In the genomic region with DNA sequence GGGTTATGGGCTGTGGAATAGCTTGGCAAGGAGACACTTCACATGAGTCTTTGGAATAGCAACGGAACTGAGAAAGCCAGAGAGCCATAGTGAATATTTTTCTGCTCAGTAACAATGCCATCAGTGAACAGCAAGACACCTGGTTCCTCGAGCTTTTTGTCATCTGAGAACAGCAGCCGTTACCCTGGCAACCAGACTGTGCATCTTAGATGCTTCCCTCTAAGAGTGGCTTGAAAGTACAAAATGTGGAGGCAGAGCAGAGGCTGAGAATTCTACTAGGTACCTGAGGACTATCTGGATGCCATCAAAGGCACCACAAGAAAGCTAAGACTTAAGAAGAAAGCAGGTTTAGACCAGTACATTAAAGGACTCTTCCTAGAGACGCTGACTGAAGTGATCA, we compare ENCODE assay signal across 22 mouse cellular contexts. TPM values are rescaled to one million over a fixed set of nuclear protein-coding genes. Genes with fewer than 3 reads are reported as not detected.
DNase-seq lines count a peak whose midpoint lies in the region; ATAC-seq and TF ChIP-seq lines count a peak whose summit lies in the region.
"Had no signal": no experiment of that assay in that cellular context is flagged by ENCODE, and none has a peak within 500 bp of the region (broad histone marks: within the 10 kb centered on the region; RNA-seq: fewer than 3 reads in every experiment).

No protein-coding gene starts in this region.

- no peaks in the 10 kb centered on the region for H3K36me3 ChIP-seq in forebrain, embryonic 16.5 days (ENCODE audit: control insufficient read depth, insufficient read depth)
- H3K36me3 ChIP-seq: heart, embryonic 13.5 days; limb, embryonic 10.5 days; neural tube, embryonic 12.5 days had no signal

- WGBS in forebrain, embryonic 16.5 days: 53% methylated on average over 4 of the region's 4 CpGs

- no peaks in the 10 kb centered on the region for H3K9me3 ChIP-seq in forebrain, embryonic 16.5 days (ENCODE audit: control insufficient read depth, low read length)
- H3K9me3 ChIP-seq: heart, embryonic 13.5 days; limb, embryonic 10.5 days; neural tube, embryonic 12.5 days had no signal

- no peaks in the 10 kb centered on the region for H3K27me3 ChIP-seq in forebrain, embryonic 16.5 days (replicated peaks; ENCODE audit: control insufficient read depth, insufficient read depth, low read length)
- H3K27me3 ChIP-seq: heart, embryonic 13.5 days; neural tube, embryonic 12.5 days had no signal

- DNase-seq in layer of hippocampus, adult 2 months (ENCODE audit: low spot score in 2 of 2): no peak
- no peak for DNase-seq in layer of hippocampus, adult 8-10 months (ENCODE audit: low spot score in 2 of 2)
- DNase-seq in right cerebral cortex, adult 18-20 months: peak; percentile 24
- no peak for DNase-seq in right cerebral cortex, postnatal 4 days
- DNase-seq in adrenal gland, postnatal 36 days: no peak
- DNase-seq in kidney, postnatal 10 days: no peak
- DNase-seq: adrenal gland, postnatal 25 days; cerebellum, postnatal 14 days; heart, adult 11 months; heart, postnatal 4 days; kidney, adult 11 months; lung, embryonic 14.5 days; thymus, adult 2 months had no signal

- no peaks in the 10 kb centered on the region for H3K4me1 ChIP-seq in forebrain, embryonic 16.5 days (replicated peaks; ENCODE audit: control insufficient read depth, insufficient read depth, low read length)
- H3K4me1 ChIP-seq: heart, embryonic 13.5 days; limb, embryonic 10.5 days had no signal

- no peak overlapping the region for H3K9ac ChIP-seq in forebrain, embryonic 16.5 days (replicated peaks; ENCODE audit: low read depth, low read length)
- H3K9ac ChIP-seq: heart, embryonic 13.5 days; lung, embryonic 14.5 days; neural tube, embryonic 12.5 days had no signal

- peak overlapping the region; percentile 65 for H3K27ac ChIP-seq in layer of hippocampus, adult 2 months
- peak overlapping the region; percentile 44; the same call in 1 of the 2 replicates for H3K27ac ChIP-seq in forebrain, embryonic 16.5 days (ENCODE audit: low read length)
- H3K27ac ChIP-seq: heart, embryonic 13.5 days; kidney, postnatal 0 days; limb, embryonic 10.5 days; macrophage; neural tube, embryonic 12.5 days had no signal

- peak overlapping the region; percentile 15; the same call in 1 of the 2 replicates for H3K4me3 ChIP-seq in layer of hippocampus, adult 2 months
- H3K4me3 ChIP-seq in forebrain, embryonic 16.5 days (replicated peaks; ENCODE audit: low read length): no peak overlapping the region
- H3K4me3 ChIP-seq: heart, embryonic 13.5 days; limb, embryonic 10.5 days; neural tube, embryonic 12.5 days had no signal

- ATAC-seq in forebrain, embryonic 16.5 days: peak; percentile 57
- ATAC-seq: Patski had no signal

- TF ChIP-seq CTCF in layer of hippocampus, adult 2 months (conservative IDR thresholded peaks at IDR 0.05): no peak

- H3K4me2 ChIP-seq in forebrain, embryonic 16.5 days (ENCODE audit: low read length): no peak overlapping the region
- H3K4me2 ChIP-seq: heart, embryonic 13.5 days; liver, embryonic 11.5 days; lung, embryonic 14.5 days; neural tube, embryonic 12.5 days had no signal

RNA-seq across cellular contexts. Expression of a gene that starts 2.5 kb away (rescaled TPM):
- total RNA-seq in layer of hippocampus, adult 2 months (2021): 100 to 1,000 TPM; 688 to 710 TPM
- total RNA-seq in layer of hippocampus, adult 8-10 months (2022): 100 to 1,000 TPM; 774 to 956 (median 858) TPM
- polyA plus RNA-seq in forebrain, embryonic 16.5 days (2015; fragmentation: Nextera tagmentation; extraction: Ambion mirVana): 11.6 and 15.9 TPM in 2 replicates
- 1 to 10 TPM; 4.4 to 5.1 TPM for total RNA-seq in adrenal gland, postnatal 36 days (2021)

RNA-seq across cellular contexts. Expression of a gene that starts 43.5 kb away (rescaled TPM):
- total RNA-seq in layer of hippocampus, adult 2 months (2021): 10 to 100 TPM; 18.5 to 28.3 TPM
- 10 to 100 TPM; 15.3 to 31.4 (median 24.5) TPM for total RNA-seq in layer of hippocampus, adult 8-10 months (2022)
- polyA plus RNA-seq in forebrain, embryonic 16.5 days (2015; fragmentation: Nextera tagmentation; extraction: Ambion mirVana): 12.1 and 16.0 TPM in 2 replicates
- under 1 TPM; 0.23 to 0.36 TPM for total RNA-seq in adrenal gland, postnatal 36 days (2021)
- total RNA-seq: gastrocnemius, adult 8-10 months had no signal
- polyA plus RNA-seq: liver, embryonic 11.5 days; macrophage; thymus, adult 2 months had no signal

RNA-seq across cellular contexts. Expression of a gene that starts 45.1 kb away (rescaled TPM):
- under 1 TPM in 1 of 2 experiments, not detected in 1; 0.20 TPM for total RNA-seq in layer of hippocampus, adult 2 months (2021)
- under 1 TPM in 1 of 4 experiments, not detected in 3; 0.45 TPM for total RNA-seq in layer of hippocampus, adult 8-10 months (2022)
- not detected in 2 replicates for polyA plus RNA-seq in forebrain, embryonic 16.5 days (2015; fragmentation: Nextera tagmentation; extraction: Ambion mirVana)
- total RNA-seq in adrenal gland, postnatal 36 days (2021): under 1 TPM in 1 of 2 experiments, not detected in 1; 0.26 TPM
- total RNA-seq: adrenal gland, postnatal 25 days; gastrocnemius, adult 8-10 months; heart, postnatal 4 days had no signal
- polyA plus RNA-seq: kidney, postnatal 0 days; macrophage; thymus, adult 2 months had no signal

Comparison
In these comparisons a context has a peak if more than half of its experiments do, and no peak if none do; other contexts are left out.
1. RNA of a gene that starts 2.5 kb away (total RNA-seq): 774 to 956 TPM in layer of hippocampus, adult 8-10 months and 688 to 710 TPM in layer of hippocampus, adult 2 months; 4.4 to 5.1 TPM in adrenal gland, postnatal 36 days; every median in the first group is over 100 times any median in the second.
2. RNA of a gene that starts 43.5 kb away (total RNA-seq): 18.5 to 28.3 TPM in layer of hippocampus, adult 2 months and 15.3 to 31.4 TPM in layer of hippocampus, adult 8-10 months; 0.23 to 0.36 TPM in adrenal gland, postnatal 36 days; every median in the first group is over 10 times any median in the second.